Mouse (Mus musculus) neutrophil, adult 5-6 weeks (primary cell): ENCODE measurements around the gene Hmgb1. TPM values are rescaled to one million over a fixed set of nuclear protein-coding genes. Genes with fewer than 3 reads are reported as not detected.
"Not testable (repeated sequence)": the region's sequence is repeated elsewhere in the genome, so short reads cannot be mapped to it uniquely, and the experiment has no call there.

ENCODE experiments used
- ATAC-seq: fragments of 151-379, 151-347 bp; 2 replicates; pipeline ENCODE4 v1.8.0; 2017; ENCODE audit warnings: mild to moderate bottlenecking, moderate TSS enrichment; ENCODE audit not compliant: insufficient number of reproducible peaks, poor library complexity, low FRiP score, severe bottlenecking; ENCODE audit errors: extremely low read depth
- total RNA-seq: library from RNA; stranded (forward); fragments of 200-1000 nt; gene quantifications from 2 replicates; pipeline ENCODE4 v1.2.3, GENCODE M21; 2017

The Hmgb1 gene
- total RNA-seq, 1 experiment from 2014 or later: 681 TPM

GRCm38 (mm10) chr5:149159021-149159420 lies 25.3 kb downstream of the Hmgb1 start:
- no peak for ATAC-seq

- ATAC-seq: no peak
These were observed 27.3 kb downstream of the Hmgb1 start for GRCm38 (mm10) chr5:149156886-149157563.

- ATAC-seq: no peak
These were observed 31.5 kb downstream of the Hmgb1 start for GRCm38 (mm10) chr5:149152774-149153155.

- ATAC-seq: no peak
These were observed 32.1 kb downstream of the Hmgb1 start for GRCm38 (mm10) chr5:149152063-149152773.

- ATAC-seq: no peak
These were observed 33.4 kb downstream of the Hmgb1 start for GRCm38 (mm10) chr5:149150882-149151281.

GRCm38 (mm10) chr5:149147386-149148000 lies 36.8 kb downstream of the Hmgb1 start:
- ATAC-seq: no peak

GRCm38 (mm10) chr5:149146691-149147090 lies 37.6 kb downstream of the Hmgb1 start:
- ATAC-seq: no peak

GRCm38 (mm10) chr5:149143766-149144375 lies 40.4 kb downstream of the Hmgb1 start:
- no peak for ATAC-seq

- not testable (repeated sequence) for ATAC-seq
These were observed 43.1 kb downstream of the Hmgb1 start for GRCm38 (mm10) chr5:149141155-149141554.

- ATAC-seq: no peak
These were observed 44.0 kb downstream of the Hmgb1 start for GRCm38 (mm10) chr5:149140336-149140735.

- ATAC-seq: not testable (repeated sequence)
These were observed 46.2 kb downstream of the Hmgb1 start for GRCm38 (mm10) chr5:149138087-149138486.

- ATAC-seq: no peak
These were observed 46.8 kb downstream of the Hmgb1 start for GRCm38 (mm10) chr5:149137447-149137846.

GRCm38 (mm10) chr5:149136933-149137365 lies 47.3 kb downstream of the Hmgb1 start:
- ATAC-seq: no peak

- no peak for ATAC-seq
These were observed 48.6 kb downstream of the Hmgb1 start for GRCm38 (mm10) chr5:149135455-149136354.

GRCm38 (mm10) chr5:149134751-149135454 lies 49.4 kb downstream of the Hmgb1 start:
- ATAC-seq: no peak

- ATAC-seq: no peak
These were observed 55.8 kb downstream of the Hmgb1 start for GRCm38 (mm10) chr5:149128473-149128872.

- no peak for ATAC-seq
These were observed 60.5 kb downstream of the Hmgb1 start for GRCm38 (mm10) chr5:149123795-149124194.

GRCm38 (mm10) chr5:149119341-149119881 lies 64.9 kb downstream of the Hmgb1 start:
- no peak for ATAC-seq
